Mouse (Mus musculus): ENCODE measurements around the gene Slc45a2.

- no peak for TF ChIP-seq CTCF (IDR thresholded peaks at IDR 0.05; ENCODE audit: insufficient read depth, low read depth, low read length)
- TF ChIP-seq POLR2A (IDR thresholded peaks at IDR 0.05; ENCODE audit: insufficient read depth, low read depth, low read length) = no peak
Observed at GRCm38 (mm10) chr15:10985756-10986155, 14.8 kb upstream of the Slc45a2 start.

Measured in olfactory bulb, adult 2 months (tissue).